Mouse (Mus musculus) erythroblast, embryonic 14.5 days (primary cell): ENCODE results near the gene Prrx2.

Experiments used
- GATA1 ChIP-seq: IDR thresholded peaks from 2 replicates; pipeline ENCODE4 v1.6.1; 2012; ENCODE audit warnings: low read length, inconsistent platforms, mixed read lengths
- TAL1 ChIP-seq: IDR thresholded peaks from 3 replicates; pipeline ENCODE4 v1.6.1; 2012; ENCODE audit warnings: low read length, inconsistent platforms, mixed read lengths

DNA sequence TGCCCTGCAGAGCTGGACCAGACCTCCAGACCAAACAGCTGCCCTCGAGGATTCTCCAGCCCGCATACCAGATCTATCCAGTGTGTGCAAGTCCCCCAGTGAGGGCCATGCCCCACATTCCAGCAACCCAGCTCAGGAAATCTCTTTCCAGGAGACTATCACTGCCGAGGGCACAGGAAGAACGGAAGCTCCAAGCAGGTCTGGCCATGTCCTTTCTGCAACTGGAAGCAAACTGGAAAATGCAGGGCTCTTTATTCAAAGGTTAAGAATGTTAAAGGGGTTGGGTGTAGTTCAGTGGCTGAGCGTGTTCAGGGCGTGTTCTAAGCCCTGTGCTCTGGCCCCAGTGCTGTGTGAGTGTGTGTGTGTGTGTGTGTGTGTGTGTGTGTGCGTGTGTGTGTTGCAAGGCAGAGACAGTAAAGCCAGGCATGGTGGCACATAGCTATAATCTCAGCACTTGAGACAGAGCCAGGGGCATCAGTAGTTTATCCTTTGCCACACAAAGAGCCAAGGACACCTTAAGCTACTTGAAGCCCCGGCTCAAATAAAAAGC lies 84.1 kb downstream of the Prrx2 start:
- TF ChIP-seq TAL1 (no peak), GATA1 (no peak)
